Mouse (Mus musculus) liver, postnatal 0 days (tissue): ENCODE measurements around the gene Ttc28. TPM values are rescaled to one million over a fixed set of nuclear protein-coding genes. Genes with fewer than 3 reads are reported as not detected.
A peak's percentile ranks its signal among the peaks of the same experiment; 100 is the strongest.

Source experiments
- ATAC-seq: fragments of 200-750 bp; cut with Nextera tagmentation; 2 replicates; pipeline ENCODE4 v1.8.0; 2017; ENCODE audit warnings: mild to moderate bottlenecking, moderate library complexity
- DNase-seq: peaks from one replicate; pipeline ENCODE4 v3.0.0-alpha.2; 2016
- H3K27ac ChIP-seq: fragments of 300-500 bp; sonication (generic); 2 replicates; pipeline ENCODE4 v1.5.1; 2014; ENCODE audit warnings: antibody characterized with exemption, moderate library complexity, mild to moderate bottlenecking, low read depth
- H3K27me3 ChIP-seq: fragments of 300-500 bp; sonication (generic); 2 replicates; pipeline ENCODE4 v1.6.1; 2014; ENCODE audit warnings: low read length, control low read depth, mixed read lengths; ENCODE audit not compliant: insufficient read depth
- H3K36me3 ChIP-seq: fragments of 300-500 bp; sonication (generic); replicated peaks from 2 replicates; pipeline ENCODE4 v1.6.1; 2014; ENCODE audit warnings: mild to moderate bottlenecking, control low read depth, low read length, moderate library complexity, mixed read lengths; ENCODE audit not compliant: insufficient read depth
- H3K4me1 ChIP-seq: fragments of 300-500 bp; sonication (generic); 2 replicates; pipeline ENCODE4 v1.6.1; 2014; ENCODE audit warnings: antibody characterized with exemption, mild to moderate bottlenecking, control low read depth; ENCODE audit not compliant: insufficient read depth
- H3K4me2 ChIP-seq: fragments of 300-500 bp; sonication (generic); 2 replicates; pipeline ENCODE4 v1.6.1; 2014; ENCODE audit warnings: low read depth, mild to moderate bottlenecking, low read length, moderate library complexity, mixed read lengths
- H3K4me3 ChIP-seq: fragments of 300-500 bp; sonication (generic); 2 replicates; pipeline ENCODE4 v1.5.1; 2014; ENCODE audit warnings: low read depth, low read length
- H3K9ac ChIP-seq: fragments of 300-500 bp; sonication (generic); replicated peaks from 2 replicates; pipeline ENCODE4 v1.6.1; 2014; ENCODE audit warnings: mild to moderate bottlenecking, moderate library complexity
- H3K9me3 ChIP-seq: fragments of 300-500 bp; sonication (generic); 2 replicates; pipeline ENCODE4 v1.6.1; 2016; ENCODE audit warnings: mild to moderate bottlenecking, control low read depth, low read length, mixed read lengths
- CTCF ChIP-seq: sonication (generic); IDR thresholded peaks from 2 replicates; pipeline ENCODE4 v1.5.1; 2016; ENCODE audit warnings: antibody characterized with exemption, low read depth
- EP300 ChIP-seq: IDR thresholded peaks from 2 replicates; pipeline ENCODE4 v1.6.1; 2016; ENCODE audit warnings: antibody characterized with exemption, low read depth, mild to moderate bottlenecking
- WGBS: fragments of 180-500 bp; shearing (Covaris S2); extraction: QIAGEN DNeasy Blood & Tissue Kit; methylation state at CpG from one replicate; pipeline ENCODE4 v1.1.7; 2014; ENCODE audit not compliant: insufficient replicate concordance; 5-methylcytosine and 5-hydroxymethylcytosine counted together
- polyA plus RNA-seq: library from polyadenylated mRNA; unstranded; fragments of >200 nt; fragmentation: Nextera tagmentation; extraction: Ambion mirVana; gene quantifications from 2 replicates; pipeline ENCODE4 v1.2.1, GENCODE M21; 2015

Gene Ttc28
- polyA plus RNA-seq, 1 experiment from 2014 or later = 0.73 TPM

DNA sequence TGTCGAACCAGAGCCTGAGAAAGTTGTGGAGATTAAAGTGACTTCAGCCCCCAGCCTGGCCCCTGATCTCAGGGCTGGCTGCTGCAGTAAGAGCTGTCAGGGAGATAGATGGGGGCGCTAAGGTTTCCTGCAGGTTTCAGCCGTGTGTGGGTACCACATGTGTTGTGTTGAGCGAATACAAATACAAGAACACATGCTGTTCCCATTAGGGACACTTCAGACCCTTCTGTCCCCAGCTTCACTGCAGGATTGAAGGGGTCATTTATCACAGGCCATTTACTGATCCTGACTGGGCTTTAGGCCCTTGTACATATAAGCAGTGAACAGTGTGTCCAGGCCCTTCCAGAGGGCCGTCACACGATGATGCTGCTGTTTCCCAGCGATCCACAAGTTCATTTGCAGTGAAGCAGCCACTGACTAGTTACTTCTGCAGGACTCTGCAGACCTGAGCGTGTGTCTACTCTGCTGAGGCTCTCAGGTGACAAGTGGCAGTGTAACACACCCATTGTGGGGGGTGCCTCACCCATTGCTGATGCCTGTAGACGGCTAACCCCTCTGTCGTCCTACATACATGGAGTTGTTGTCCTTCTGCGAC, 258.7 kb downstream of the Ttc28 start:
- TF ChIP-seq EP300 = no peak
- TF ChIP-seq CTCF = no peak
- 54% methylated on average over 11 of the region's 11 CpGs for WGBS

DNA sequence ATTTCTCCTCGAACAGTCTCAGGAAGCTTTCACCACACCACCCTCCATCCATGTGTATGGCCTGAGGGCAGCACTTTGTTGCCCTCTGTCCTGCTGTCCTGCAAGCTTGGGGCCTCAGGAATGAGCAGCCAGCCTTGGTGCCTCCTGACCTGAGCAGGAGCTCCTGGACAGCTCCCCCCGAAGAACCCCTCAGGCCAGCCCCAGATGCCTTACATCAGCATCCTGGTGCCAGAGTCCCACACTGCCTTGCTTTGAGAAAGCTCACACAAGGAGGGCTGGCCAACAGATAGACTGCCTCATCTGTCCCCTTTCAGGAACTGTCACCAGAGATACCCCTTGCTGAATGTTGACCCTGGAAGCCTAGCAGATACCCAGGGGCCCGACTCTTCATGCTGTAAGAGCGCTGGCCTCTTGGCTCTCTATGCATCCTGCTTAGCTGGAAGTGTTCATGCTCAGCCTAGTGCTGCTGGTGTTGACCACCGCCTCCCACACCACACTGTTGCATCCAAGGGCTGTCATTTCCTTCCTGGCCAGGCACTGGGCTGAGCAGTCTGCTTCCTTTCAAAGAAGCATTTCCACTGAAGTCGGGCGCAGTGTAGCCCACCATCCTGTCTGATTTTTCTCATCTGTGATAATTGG, 259.4 kb downstream of the Ttc28 start:
- Histone ChIP-seq H3K9me3 (no peaks in the 10 kb centered on the region), H3K4me3 (no peak overlapping the region), H3K9ac (no peak overlapping the region), H3K36me3 (no peaks in the 10 kb centered on the region), H3K27ac (peak overlapping the region; percentile 51; the same call in 1 of the 2 replicates), H3K27me3 (no peaks in the 10 kb centered on the region), H3K4me2 (peak overlapping the region; percentile 26; the same call in 1 of the 2 replicates), H3K4me1 (no peaks in the 10 kb centered on the region; the same call in 1 of the 2 replicates)
- TF ChIP-seq EP300 = no peak
- TF ChIP-seq CTCF = no peak
- DNase-seq (peak; percentile 23), ATAC-seq (peak; percentile 76)
- 39% methylated on average over 7 of the region's 7 CpGs for WGBS

More for the DNA sequence above, 258.7 kb downstream of the Ttc28 start:
- no peaks in the 10 kb centered on the region for H3K27me3 ChIP-seq
- H3K27ac ChIP-seq = no peak overlapping the region
- no peak overlapping the region for H3K4me2 ChIP-seq
- DNase-seq = no peak
- no peak overlapping the region for H3K4me3 ChIP-seq
- no peaks in the 10 kb centered on the region for H3K9me3 ChIP-seq
- no peaks in the 10 kb centered on the region for H3K36me3 ChIP-seq
- ATAC-seq = no peak
- H3K9ac ChIP-seq = no peak overlapping the region
- no peaks in the 10 kb centered on the region; the same call in 1 of the 2 replicates for H3K4me1 ChIP-seq

GRCm38 (mm10) chr5:111139622-111140021, 260.0 kb downstream of the Ttc28 start:
- Histone ChIP-seq H3K4me2 (peak overlapping the region; percentile 26; the same call in 1 of the 2 replicates), H3K9ac (no peak overlapping the region), H3K9me3 (no peaks in the 10 kb centered on the region), H3K4me1 (no peaks in the 10 kb centered on the region; the same call in 1 of the 2 replicates), H3K27me3 (no peaks in the 10 kb centered on the region), H3K4me3 (no peak overlapping the region), H3K27ac (peak overlapping the region; percentile 51; the same call in 1 of the 2 replicates), H3K36me3 (no peaks in the 10 kb centered on the region)
- ATAC-seq = peak; percentile 55
- no peak for TF ChIP-seq EP300
- TF ChIP-seq CTCF = no peak
- 39% methylated on average over 14 of the region's 14 CpGs for WGBS
- DNase-seq = no peak

DNA sequence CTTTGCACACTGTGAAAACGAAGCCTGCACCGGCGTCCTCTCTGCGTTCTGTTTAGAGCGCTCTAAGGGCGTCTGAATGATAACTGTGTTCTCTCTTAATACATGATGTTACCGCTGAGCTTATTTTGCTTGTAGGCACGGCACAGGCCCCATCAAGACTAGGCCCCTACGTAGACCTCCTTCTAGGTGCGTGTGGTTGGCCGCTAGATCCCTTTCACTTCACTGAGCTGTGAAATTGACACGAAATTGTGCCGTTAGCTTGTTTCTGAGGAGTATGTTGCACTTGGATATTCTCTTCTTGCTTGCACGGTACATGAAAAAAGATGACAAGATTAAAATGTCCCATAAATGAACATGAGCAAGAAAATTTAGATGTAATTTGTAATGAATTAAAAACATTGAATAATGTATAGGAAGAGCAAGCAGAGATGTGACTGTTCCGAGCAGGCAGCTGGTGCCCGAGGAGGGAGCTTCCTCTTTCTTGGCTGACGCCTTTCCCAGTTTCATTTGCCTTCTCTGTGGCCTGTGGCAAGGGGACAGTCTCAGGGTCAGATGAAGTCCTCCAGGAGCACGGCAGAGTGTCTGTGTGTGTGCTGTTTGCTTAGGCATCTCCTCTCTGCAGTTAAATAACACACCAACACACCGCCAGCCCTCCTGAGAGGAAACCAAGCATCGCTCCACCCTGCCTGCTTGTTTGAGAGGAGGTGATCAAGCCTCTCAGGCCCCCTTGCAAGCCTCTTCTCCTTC, 261.7 kb downstream of the Ttc28 start:
- ATAC-seq (no peak), DNase-seq (peak; percentile 21)
- Histone ChIP-seq H3K4me2 (peak overlapping the region; percentile 15; the same call in 1 of the 2 replicates), H3K9ac (no peak overlapping the region), H3K4me1 (no peaks in the 10 kb centered on the region; the same call in 1 of the 2 replicates), H3K27me3 (no peaks in the 10 kb centered on the region), H3K36me3 (no peaks in the 10 kb centered on the region), H3K4me3 (no peak overlapping the region), H3K27ac (no peak overlapping the region), H3K9me3 (no peaks in the 10 kb centered on the region)
- 50% methylated on average over 20 of the region's 20 CpGs for WGBS
- no peak for TF ChIP-seq EP300
- no peak for TF ChIP-seq CTCF

GRCm38 (mm10) chr5:111142837-111143236, 263.2 kb downstream of the Ttc28 start:
- Histone ChIP-seq H3K27me3 (no peaks in the 10 kb centered on the region), H3K36me3 (no peaks in the 10 kb centered on the region), H3K9me3 (no peaks in the 10 kb centered on the region), H3K4me1 (no peaks in the 10 kb centered on the region; the same call in 1 of the 2 replicates), H3K4me2 (no peak overlapping the region), H3K4me3 (no peak overlapping the region), H3K9ac (no peak overlapping the region), H3K27ac (no peak overlapping the region)
- DNase-seq = no peak
- TF ChIP-seq CTCF = no peak
- TF ChIP-seq EP300 = no peak
- 63% methylated on average over 4 of the region's 4 CpGs for WGBS
- no peak for ATAC-seq

- Histone ChIP-seq H3K4me3 (no peak overlapping the region), H3K4me1 (no peaks in the 10 kb centered on the region), H3K27me3 (no peaks in the 10 kb centered on the region), H3K36me3 (no peaks in the 10 kb centered on the region), H3K27ac (no peak overlapping the region), H3K9me3 (no peaks in the 10 kb centered on the region), H3K4me2 (no peak overlapping the region), H3K9ac (no peak overlapping the region)
- TF ChIP-seq EP300 = no peak
- ATAC-seq = no peak
- DNase-seq = no peak
- WGBS = 87% methylated on average over 7 of the region's 7 CpGs
Measured at GRCm38 (mm10) chr5:111144411-111144810, 264.8 kb downstream of the Ttc28 start.
